Mouse (Mus musculus): ENCODE results near the gene Gm21294.
"Not testable (repeated sequence)": the region's sequence is repeated elsewhere in the genome, so short reads cannot be mapped to it uniquely, and the experiment has no call there.

Gm21294 gene

GRCm38 (mm10) chrY:89052506-89052905 is at the start of gene Gm21294:
Gene Gm21294 (plus strand): TSS chrY:89052806.
- not testable (repeated sequence) for DNase-seq

GRCm38 (mm10) chrY:89126246-89126645 is 73.6 kb downstream of the Gm21294 start:
- peak; percentile 25 for DNase-seq
